Mouse (Mus musculus) lung, postnatal 0 days (tissue): Measurements from ENCODE around the gene Sugp1. TPM values are rescaled to one million over a fixed set of nuclear protein-coding genes. Genes with fewer than 3 reads are reported as not detected.
"Not testable (repeated sequence)": the region's sequence is repeated elsewhere in the genome, so short reads cannot be mapped to it uniquely, and the experiment has no call there.

Experiments
- ATAC-seq: fragments of 200-750 bp; cut with Nextera tagmentation; 2 replicates; pipeline ENCODE4 v1.8.0; 2017; ENCODE audit warnings: moderate library complexity
- DNase-seq: peaks from one replicate; pipeline ENCODE4 v3.0.0-alpha.2; 2016; ENCODE audit warnings: low spot score
- H3K27ac ChIP-seq: fragments of 300-500 bp; sonication (generic); 2 replicates; pipeline ENCODE4 v1.5.1; 2014; ENCODE audit warnings: antibody characterized with exemption, mild to moderate bottlenecking, low read length, mixed read lengths
- H3K27me3 ChIP-seq: fragments of 300-500 bp; sonication (generic); replicated peaks from 2 replicates; pipeline ENCODE4 v1.6.1; 2014; ENCODE audit warnings: low read length, mixed read lengths; ENCODE audit not compliant: insufficient read depth
- H3K36me3 ChIP-seq: fragments of 300-500 bp; sonication (generic); 2 replicates; pipeline ENCODE4 v1.6.1; 2014; ENCODE audit warnings: low read length, mixed read lengths; ENCODE audit not compliant: insufficient read depth
- H3K4me1 ChIP-seq: fragments of 300-500 bp; sonication (generic); 2 replicates; pipeline ENCODE4 v1.6.1; 2014; ENCODE audit warnings: antibody characterized with exemption, low read depth, low read length, mixed read lengths; ENCODE audit not compliant: insufficient read depth
- H3K4me2 ChIP-seq: fragments of 300-500 bp; sonication (generic); replicated peaks from 2 replicates; pipeline ENCODE4 v1.6.1; 2014; ENCODE audit warnings: low read depth, mild to moderate bottlenecking, low read length, moderate library complexity, mixed read lengths
- H3K4me3 ChIP-seq: fragments of 300-500 bp; sonication (generic); 2 replicates; pipeline ENCODE4 v1.5.1; 2014; ENCODE audit warnings: low read depth, low read length
- H3K9ac ChIP-seq: fragments of 300-500 bp; sonication (generic); replicated peaks from 2 replicates; pipeline ENCODE4 v1.6.1; 2014; ENCODE audit warnings: low read depth, mild to moderate bottlenecking
- H3K9me3 ChIP-seq: fragments of 300-500 bp; sonication (generic); 2 replicates; pipeline ENCODE4 v1.6.1; 2016; ENCODE audit warnings: low read length, mixed read lengths
- CTCF ChIP-seq: IDR thresholded peaks from 2 replicates; pipeline ENCODE4 v1.5.1; 2016; ENCODE audit warnings: antibody characterized with exemption, mild to moderate bottlenecking
- EP300 ChIP-seq: IDR thresholded peaks from 2 replicates; pipeline ENCODE4 v1.6.1; 2016; ENCODE audit warnings: antibody characterized with exemption, mild to moderate bottlenecking, control low read depth
- WGBS: fragments of 180-500 bp; shearing (Covaris S2); extraction: QIAGEN DNeasy Blood & Tissue Kit; methylation state at CpG from one replicate; pipeline ENCODE4 v1.1.7; 2014; 5-methylcytosine and 5-hydroxymethylcytosine counted together
- polyA plus RNA-seq: library from polyadenylated mRNA; unstranded; fragments of >200 nt; fragmentation: Nextera tagmentation; extraction: Ambion mirVana; gene quantifications from 2 replicates; pipeline ENCODE4 v1.2.1, GENCODE M21; 2015

The Sugp1 gene
- polyA plus RNA-seq, 1 experiment from 2014 or later: 27.3 TPM

DNA sequence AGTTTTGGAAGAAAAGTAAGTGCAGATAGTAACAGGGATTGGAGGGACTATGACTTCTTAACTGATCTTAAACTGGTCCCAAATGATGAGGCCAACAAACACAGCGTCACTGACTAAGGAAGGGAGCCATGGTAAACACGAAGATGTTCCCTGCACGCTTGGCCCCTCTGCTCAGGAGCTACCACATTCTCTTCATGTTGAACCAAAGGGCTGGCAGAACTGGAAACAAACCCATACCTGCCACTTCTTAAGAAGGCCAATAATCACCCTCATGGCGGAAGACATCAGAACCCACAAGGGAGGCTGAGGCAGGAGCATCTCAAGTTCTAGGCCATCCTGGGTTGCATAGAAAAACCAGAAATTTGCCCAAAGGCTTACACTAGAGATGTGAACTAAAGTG, 43.4 kb upstream of the Sugp1 start:
- 98% methylated on average over 4 of the region's 4 CpGs for WGBS

GRCm38 (mm10) chr8:70000226-70000625, 42.4 kb upstream of the Sugp1 start:
- DNase-seq (no peak), ATAC-seq (no peak)
- WGBS: 71% methylated on average over 2 of the region's 2 CpGs
- Histone ChIP-seq H3K4me1 (peaks cover 4% of the 10 kb centered on the region; the same call in 1 of the 2 replicates), H3K4me3 (no peak overlapping the region), H3K36me3 (no peaks in the 10 kb centered on the region), H3K9ac (no peak overlapping the region), H3K9me3 (no peaks in the 10 kb centered on the region), H3K27me3 (no peaks in the 10 kb centered on the region), H3K4me2 (no peak overlapping the region), H3K27ac (no peak overlapping the region)
- TF ChIP-seq CTCF (no peak), EP300 (no peak)

More for the DNA sequence above, 43.4 kb upstream of the Sugp1 start:
- Histone ChIP-seq H3K9ac (no peak overlapping the region), H3K4me1 (peaks cover 4% of the 10 kb centered on the region; the same call in 1 of the 2 replicates), H3K27ac (no peak overlapping the region), H3K9me3 (no peaks in the 10 kb centered on the region), H3K4me2 (no peak overlapping the region), H3K36me3 (no peaks in the 10 kb centered on the region), H3K27me3 (no peaks in the 10 kb centered on the region), H3K4me3 (no peak overlapping the region)
- ATAC-seq (no peak), DNase-seq (no peak)
- TF ChIP-seq CTCF (no peak), EP300 (no peak)

DNA sequence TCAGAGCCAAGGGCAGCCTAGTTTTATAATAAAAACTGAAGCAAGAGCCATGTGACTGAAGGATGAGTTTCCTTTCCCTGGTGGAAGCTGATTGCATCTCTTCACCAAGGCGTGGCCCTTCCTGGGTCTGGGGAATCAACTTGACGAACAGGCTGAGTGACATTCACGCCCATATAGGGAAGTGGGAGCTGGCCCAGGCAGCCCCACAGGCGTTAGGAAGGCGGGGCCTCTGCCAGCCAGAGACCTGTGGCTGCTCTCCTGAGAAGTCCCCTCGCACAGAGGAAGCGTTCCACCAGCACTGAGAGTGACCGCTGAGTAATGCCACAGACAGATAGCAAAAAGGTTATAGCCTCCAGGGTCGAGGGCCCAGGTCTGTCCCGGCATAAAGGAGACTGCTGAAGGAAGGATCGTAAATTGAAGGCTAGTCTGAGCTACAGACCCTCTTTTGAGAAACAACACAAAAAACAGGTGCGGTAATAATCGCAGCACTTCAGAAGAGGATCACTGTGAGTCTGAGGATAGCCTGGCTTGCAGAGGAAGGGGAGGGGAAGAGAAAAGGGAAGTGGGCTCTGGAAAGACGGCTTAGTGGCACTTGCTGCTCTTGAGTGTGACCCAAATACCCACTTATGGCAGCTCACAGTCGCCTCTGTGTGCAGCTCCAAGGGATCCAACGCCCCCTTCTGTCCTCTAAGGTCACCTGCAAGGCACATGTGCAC, 41.3 kb upstream of the Sugp1 start:
- Histone ChIP-seq H3K9me3 (no peaks in the 10 kb centered on the region), H3K27ac (peak overlapping the region; percentile 93), H3K27me3 (no peaks in the 10 kb centered on the region), H3K4me1 (peaks cover 4% of the 10 kb centered on the region; the same call in 1 of the 2 replicates), H3K36me3 (no peaks in the 10 kb centered on the region), H3K4me3 (peak overlapping the region; percentile 22; the same call in 1 of the 2 replicates), H3K9ac (no peak overlapping the region), H3K4me2 (peak overlapping the region; percentile 55)
- peak; percentile 78 for TF ChIP-seq CTCF
- peak; percentile 74 for TF ChIP-seq EP300
- ATAC-seq: peak; percentile 79
- WGBS: under 1% methylated on average over 16 of the region's 16 CpGs
- peak; percentile 94 for DNase-seq

GRCm38 (mm10) chr8:70001892-70002191, 40.8 kb upstream of the Sugp1 start:
- not testable (repeated sequence) for H3K4me3 ChIP-seq, ATAC-seq, H3K27ac ChIP-seq, H3K27me3 ChIP-seq, H3K4me1 ChIP-seq, DNase-seq, H3K9me3 ChIP-seq, H3K9ac ChIP-seq, H3K36me3 ChIP-seq
- peak overlapping the region; percentile 55 for H3K4me2 ChIP-seq
- WGBS: 32% methylated on average over 7 of the region's 7 CpGs

DNA sequence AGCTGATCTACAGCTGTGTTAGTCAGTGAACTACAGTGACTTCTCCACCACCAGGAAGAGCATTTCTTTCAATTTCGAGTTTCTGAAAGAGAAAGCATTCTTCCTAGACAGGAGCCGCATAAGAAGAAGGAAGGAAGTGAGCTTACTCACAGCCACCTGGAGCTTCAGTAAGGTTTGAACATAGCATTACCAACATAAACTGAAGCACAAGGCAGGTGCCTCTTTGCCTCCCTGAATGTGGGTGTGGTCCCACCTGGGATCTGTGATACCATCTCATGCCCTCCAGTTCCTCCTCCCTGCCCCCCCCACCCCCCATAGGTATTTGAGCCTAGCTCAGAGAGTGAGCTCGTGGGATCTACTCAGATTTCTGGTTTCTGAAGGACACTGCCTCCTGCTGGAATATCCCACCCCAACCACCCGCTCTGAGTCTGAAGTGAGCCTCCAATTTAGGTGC, 39.4 kb upstream of the Sugp1 start:
- Histone ChIP-seq H3K27ac (no peak overlapping the region), H3K27me3 (no peaks in the 10 kb centered on the region), H3K9me3 (no peaks in the 10 kb centered on the region), H3K4me3 (no peak overlapping the region), H3K4me2 (no peak overlapping the region), H3K9ac (no peak overlapping the region), H3K36me3 (no peaks in the 10 kb centered on the region), H3K4me1 (no peaks in the 10 kb centered on the region)
- no peak for DNase-seq
- ATAC-seq: no peak
- TF ChIP-seq EP300 (no peak), CTCF (peak; percentile 28; the same call in 1 of the 2 replicates)
- 51% methylated on average over 4 of the region's 4 CpGs for WGBS

DNA sequence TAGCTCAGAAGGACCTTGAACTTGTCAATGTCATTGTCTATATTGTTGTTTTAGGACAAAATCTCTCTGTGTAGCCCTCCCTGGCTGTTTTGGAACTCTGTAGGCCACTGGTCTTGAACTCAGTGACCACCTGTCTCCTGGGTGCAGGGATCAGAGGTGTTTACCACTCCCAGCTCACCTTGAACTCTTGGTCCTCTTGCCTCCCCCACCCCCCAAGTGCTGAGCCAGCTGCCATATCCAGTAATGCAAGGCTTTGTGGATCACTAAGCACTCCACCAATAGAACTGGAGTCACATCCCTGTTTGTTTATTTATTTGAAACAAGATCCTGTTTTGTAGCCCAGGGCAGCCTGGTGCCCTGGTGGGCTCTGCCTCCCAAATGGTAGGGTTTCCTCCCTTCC, 38.3 kb upstream of the Sugp1 start:
- ATAC-seq: no peak
- TF ChIP-seq CTCF (no peak), EP300 (no peak)
- no peak overlapping the region for H3K27ac ChIP-seq

More for the DNA sequence above, 38.3 kb upstream of the Sugp1 start:
- Histone ChIP-seq H3K4me2 (no peak overlapping the region), H3K4me1 (no peaks in the 10 kb centered on the region), H3K4me3 (no peak overlapping the region), H3K27me3 (no peaks in the 10 kb centered on the region), H3K9ac (no peak overlapping the region), H3K36me3 (no peaks in the 10 kb centered on the region), H3K9me3 (no peaks in the 10 kb centered on the region)
- DNase-seq: no peak
